Mouse (Mus musculus) ZHBTc4 (cell line): Measurements from ENCODE around the gene Gipc2.

ENCODE experiments used
- DNase-seq: peaks from one replicate; pipeline ENCODE4 v3.0.0-alpha.2; 2011; ENCODE audit warnings: low read depth, low spot score

The Gipc2 gene

GRCm38 (mm10) chr3:152117941-152118340 is 48.1 kb downstream of the Gipc2 start:
- no peak for DNase-seq

- DNase-seq: no peak
Measured at GRCm38 (mm10) chr3:152116140-152116539, 49.9 kb downstream of the Gipc2 start.

GRCm38 (mm10) chr3:152114786-152115185 is 51.2 kb downstream of the Gipc2 start:
- peak; percentile 82 for DNase-seq

GRCm38 (mm10) chr3:152114222-152114621 is 51.8 kb downstream of the Gipc2 start:
- no peak for DNase-seq

GRCm38 (mm10) chr3:152113496-152113895 is 52.5 kb downstream of the Gipc2 start:
- DNase-seq: no peak

GRCm38 (mm10) chr3:152112664-152113063 is 53.4 kb downstream of the Gipc2 start:
- no peak for DNase-seq

- no peak for DNase-seq
Measured at GRCm38 (mm10) chr3:152111482-152111881, 54.5 kb downstream of the Gipc2 start.

- DNase-seq: peak; percentile 83
Measured at GRCm38 (mm10) chr3:152111081-152111480, 54.9 kb downstream of the Gipc2 start.

GRCm38 (mm10) chr3:152109260-152109587 is 56.8 kb downstream of the Gipc2 start:
- DNase-seq: no peak

- no peak for DNase-seq
Measured at GRCm38 (mm10) chr3:152108560-152109259, 57.3 kb downstream of the Gipc2 start.

- DNase-seq: no peak
Measured at GRCm38 (mm10) chr3:152108003-152108395, 58.0 kb downstream of the Gipc2 start.

GRCm38 (mm10) chr3:152107149-152108002 is 58.7 kb downstream of the Gipc2 start:
- peak; percentile 57 for DNase-seq

GRCm38 (mm10) chr3:152106225-152107148 is 59.5 kb downstream of the Gipc2 start:
- peak; percentile 40 for DNase-seq

GRCm38 (mm10) chr3:152105341-152105740 is 60.7 kb downstream of the Gipc2 start:
- peak; percentile 83 for DNase-seq

GRCm38 (mm10) chr3:152103381-152103780 is 62.6 kb downstream of the Gipc2 start:
- DNase-seq: no peak

- DNase-seq: peak; percentile 64
Measured at GRCm38 (mm10) chr3:152101459-152101858, 64.6 kb downstream of the Gipc2 start.

- DNase-seq: peak; percentile 88
Measured at GRCm38 (mm10) chr3:152100119-152100818, 65.8 kb downstream of the Gipc2 start.

GRCm38 (mm10) chr3:152095030-152095429 is 71.0 kb downstream of the Gipc2 start:
- no peak for DNase-seq

GRCm38 (mm10) chr3:152092385-152093057 is 73.5 kb downstream of the Gipc2 start:
- peak; percentile 47 for DNase-seq

- peak; percentile 63 for DNase-seq
Measured at GRCm38 (mm10) chr3:152089178-152089577, 76.9 kb downstream of the Gipc2 start.

GRCm38 (mm10) chr3:152081381-152081780 is 84.6 kb downstream of the Gipc2 start:
- DNase-seq: no peak
